Mouse (Mus musculus) cerebellum, adult 18-20 months (tissue): ENCODE measurements at regions not wholly inside any gene's neighbourhood (a gene's known extent, or its start where the extent isn't known, plus 50 kb on each side); places are given as distances from the start of the nearest gene placed in this dataset.

Source experiments
- DNase-seq, 2 experiments: peaks; one replicate each; pipeline ENCODE4 v3.0.0; 2021

DNA sequence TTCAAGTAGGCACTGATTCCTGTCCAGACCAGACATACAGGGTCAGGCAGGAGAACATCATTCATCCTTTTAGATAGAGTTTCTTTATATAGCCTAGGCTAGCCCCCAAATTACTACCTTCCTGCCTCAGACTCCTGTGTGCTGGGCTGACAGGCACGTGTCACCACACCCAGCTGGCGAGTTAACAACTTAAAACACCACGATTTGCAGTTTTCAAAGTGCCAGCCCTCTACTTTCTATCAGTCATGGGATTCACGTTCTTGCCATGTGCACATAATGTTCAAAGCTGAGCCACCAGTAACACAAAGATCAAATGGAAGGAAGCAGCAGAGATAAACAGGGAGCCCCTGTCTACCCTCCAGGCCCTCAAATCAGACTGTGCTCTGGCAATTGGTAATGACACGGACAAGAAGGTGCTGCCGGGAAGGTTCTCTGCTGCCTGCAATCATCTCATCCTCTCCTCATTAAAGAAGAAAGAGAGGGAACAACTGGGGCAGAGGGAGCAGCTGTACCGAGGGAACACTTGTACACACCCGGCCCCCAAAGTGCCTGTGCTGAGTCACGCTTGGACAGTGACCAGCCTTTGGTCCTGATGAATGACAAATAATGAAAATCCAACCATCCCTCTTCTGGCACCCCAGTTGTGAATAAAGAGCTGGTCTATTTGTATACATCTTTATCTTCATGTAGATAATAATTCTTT lies 79.4 kb upstream of the Irf2bp2 start:
- no peak for DNase-seq

DNA sequence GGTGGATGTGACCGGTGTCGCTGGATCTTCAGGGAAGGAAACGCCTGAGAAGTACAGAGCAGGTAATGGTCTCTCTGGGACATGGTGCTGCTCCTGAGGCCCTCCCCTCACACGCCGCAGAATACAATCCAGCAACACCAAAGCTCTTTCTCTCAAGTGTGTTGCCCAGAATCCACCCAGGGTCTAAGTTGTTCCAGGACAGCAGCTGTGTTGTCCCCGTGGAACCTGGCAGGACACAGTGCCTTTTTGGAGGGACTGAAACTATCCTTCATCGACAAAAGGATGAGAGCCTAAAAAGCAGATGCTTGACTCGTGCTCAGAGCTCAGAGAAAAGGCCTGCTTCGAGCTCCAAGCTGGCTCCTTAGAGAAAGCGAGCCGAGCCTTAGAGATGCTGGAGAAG lies 77.8 kb upstream of the Irf2bp2 start:
- DNase-seq: no peak

DNA sequence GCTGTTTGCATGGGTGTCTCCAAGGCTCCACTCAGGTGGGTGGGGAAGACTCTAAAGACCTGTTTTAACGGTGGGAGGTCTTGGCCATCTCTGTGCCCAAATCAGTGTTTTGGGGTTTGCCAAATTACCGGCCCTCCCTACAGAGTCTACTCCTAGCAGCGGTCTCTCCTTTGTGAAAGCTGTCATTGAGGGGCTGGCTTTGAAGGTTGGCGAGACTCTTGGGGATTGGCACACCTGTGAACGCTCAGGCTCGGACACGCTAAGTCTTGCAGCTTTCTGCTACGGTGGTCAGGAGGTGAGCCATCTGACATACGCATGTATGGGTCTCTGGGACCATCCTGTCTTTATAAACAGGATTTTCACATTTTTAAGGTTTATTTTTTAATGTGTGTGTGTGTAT lies 76.1 kb upstream of the Irf2bp2 start:
- no peak for DNase-seq

DNA sequence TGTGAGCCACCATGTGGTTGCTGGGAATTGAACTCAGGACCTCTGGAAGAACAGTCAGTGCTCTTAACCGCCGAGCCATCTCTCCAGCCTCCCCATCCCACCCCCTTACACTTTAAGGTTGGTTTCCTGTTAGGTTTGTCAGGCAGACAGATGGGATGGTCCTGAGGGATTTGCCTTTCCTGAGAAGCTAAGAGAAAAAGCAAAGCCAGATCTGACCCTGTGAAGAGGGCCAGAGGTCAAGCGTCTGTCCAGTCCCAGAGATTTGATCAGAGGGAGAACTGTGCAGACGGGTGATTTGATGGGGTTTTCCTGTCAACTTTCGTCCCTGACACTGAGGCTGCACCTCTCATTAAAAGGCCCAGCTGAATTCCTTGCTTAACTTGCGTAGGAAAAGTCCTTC lies 75.4 kb upstream of the Irf2bp2 start:
- DNase-seq: no peak

DNA sequence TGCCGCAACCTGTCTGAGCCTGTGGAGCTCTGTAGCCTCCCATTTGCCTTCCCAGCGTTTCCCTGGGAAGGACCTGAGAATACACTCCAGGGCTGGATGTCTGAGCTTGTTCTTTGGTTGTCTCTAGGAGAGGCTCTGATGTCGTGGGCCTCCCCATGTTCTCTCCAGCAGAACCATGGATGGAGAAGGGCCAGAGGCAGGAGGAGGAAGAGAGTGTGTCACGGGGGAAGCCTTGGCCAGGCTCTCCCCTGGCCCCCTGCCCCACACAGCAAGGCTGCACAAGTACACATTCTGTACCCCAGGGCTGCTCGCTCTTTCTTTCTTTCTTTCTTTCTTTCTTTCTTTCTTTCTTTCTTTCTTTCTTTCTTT lies 74.9 kb upstream of the Irf2bp2 start:
- no peak for DNase-seq

DNA sequence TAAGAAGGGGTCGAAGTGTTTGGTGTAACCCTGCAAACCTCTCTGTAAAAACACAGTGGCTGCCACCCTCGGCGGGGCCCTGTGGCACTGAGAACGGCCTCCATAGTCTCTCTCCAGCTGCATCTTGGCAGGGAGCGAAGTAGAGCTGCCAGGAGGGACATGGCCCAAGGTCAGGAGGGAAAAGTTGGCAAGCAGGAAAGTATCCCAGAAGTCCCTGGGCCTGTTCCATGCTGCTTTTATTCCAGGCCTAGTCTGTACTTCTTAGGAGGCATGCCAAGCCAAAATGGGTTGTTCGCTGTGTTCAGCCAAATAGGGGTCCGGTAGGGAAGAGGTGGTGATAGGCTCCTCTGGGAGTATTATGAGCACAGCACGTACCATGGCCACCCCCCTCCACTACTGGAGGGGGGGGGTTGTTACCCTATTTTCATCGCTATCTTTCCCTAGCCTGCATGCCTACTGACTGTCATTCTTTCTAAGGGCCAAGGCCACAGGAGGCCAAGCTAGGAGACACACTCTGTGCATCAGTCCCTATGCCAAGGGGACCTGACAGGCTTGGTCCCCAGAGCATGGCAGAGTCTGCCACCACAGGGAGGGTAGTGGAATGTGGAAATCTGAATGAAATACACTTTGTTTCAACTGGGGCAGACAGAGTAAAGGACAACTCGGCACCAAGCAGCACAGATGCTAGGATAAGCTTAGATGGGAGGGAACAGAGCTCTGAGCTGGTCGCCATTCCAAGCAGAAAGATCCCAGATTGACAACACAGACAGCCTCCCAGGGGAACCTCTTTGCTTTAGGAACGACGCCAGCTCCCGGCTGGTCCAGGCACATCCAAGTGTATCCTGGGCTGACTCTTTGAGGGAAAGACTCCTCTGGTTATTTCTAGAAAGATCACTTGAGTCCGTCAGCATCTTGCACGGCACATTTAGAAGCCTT lies 74.2 kb upstream of the Irf2bp2 start:
- peak; percentile 70 to 71 for DNase-seq

DNA sequence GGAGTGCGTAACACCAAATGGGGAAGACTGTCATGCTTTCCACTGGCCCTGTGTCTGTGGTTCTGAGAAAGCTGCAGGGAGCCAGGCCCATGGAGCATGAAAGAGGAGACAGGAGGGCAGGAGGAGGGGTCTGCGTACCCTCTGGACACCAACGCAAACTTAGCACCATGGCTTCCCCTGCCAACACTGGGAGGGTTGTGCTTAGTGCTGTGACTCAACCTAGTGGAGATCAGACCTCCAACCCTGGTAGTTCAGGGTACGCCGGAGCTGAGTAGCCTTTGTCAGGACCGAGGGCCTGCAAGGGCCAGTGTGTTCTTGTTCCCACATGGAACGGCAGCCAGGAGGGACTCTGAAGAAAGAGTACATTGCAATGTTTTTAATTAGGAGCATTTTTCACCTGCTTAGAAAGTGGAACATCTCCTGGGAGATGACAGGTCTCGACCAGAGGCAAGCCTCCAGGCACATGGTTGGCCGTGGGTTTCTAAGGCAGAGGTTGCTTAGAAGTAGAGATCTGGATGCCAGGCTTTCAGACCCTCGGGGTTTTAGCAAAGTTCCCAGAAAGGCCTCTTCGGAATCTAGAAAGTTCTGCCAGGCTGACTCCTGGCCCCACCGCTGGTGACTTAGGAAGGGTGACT lies 73.4 kb upstream of the Irf2bp2 start:
- no peak for DNase-seq

DNA sequence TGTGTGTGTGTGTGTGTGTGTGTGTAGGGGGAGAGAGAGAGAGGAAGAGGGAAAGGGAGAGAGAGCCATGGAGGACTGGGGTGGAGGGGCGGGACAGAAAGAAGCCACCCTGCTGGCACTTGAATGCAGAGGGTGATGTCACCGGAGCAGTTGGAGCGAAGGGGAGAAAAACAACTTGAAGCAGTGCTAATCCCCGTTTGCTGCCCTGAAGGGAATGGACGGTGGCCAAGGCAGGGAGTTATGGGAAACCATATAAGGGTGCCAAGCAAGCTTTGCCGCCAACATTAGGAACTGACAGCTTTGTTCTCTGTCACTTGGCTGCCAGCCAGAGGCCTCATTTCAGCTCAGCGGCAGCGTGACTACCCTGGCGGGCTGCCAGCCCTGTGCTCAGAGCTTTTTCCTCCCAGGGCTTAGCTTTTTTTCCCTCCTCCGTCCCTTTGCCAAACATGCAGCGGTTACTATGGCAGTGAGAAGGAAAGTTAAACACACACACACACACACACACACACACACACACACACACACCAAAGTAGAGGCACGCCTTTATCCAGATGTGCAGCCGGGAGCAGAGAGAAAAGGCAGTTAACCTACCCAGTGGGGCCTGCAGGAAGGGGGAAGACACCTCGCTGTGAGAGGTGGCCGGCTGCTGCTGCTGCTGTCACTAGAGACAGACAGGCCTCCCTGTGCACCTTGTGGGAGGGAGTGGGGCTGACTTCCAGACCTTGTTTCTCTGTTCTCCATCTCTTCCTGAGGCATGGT lies 72.7 kb upstream of the Irf2bp2 start:
- peak; percentile 99 to 100 for DNase-seq

DNA sequence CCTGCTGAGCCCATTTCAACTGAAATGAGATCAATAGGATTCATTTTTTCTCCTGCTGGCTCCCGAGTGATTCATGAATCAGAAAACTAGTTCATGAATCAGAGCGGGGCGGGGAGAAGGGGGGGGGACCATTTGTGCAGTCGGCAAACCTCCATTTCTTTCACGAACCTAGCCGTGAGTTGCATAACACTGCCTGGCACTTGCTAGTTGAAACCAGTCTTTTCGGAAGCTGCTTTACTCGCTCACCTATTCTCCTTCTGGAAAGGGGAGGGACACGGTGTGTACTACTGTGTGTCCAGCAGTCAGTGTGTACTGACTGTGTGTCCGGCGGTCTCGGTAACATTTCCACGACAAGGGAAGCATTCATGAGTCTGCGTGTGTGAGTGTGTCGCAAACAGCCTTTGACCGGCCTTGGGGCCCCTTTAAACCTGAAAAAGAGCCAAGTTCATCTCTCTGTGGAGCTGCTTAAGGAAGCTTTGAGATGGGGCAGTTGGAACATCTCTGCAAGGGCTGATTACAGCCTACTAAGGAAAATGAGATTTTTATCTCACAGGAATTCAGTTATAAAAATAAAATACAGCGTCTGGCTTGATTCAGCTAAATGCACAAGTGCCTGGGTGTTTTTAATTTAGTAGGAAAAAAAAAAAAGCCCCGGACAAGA lies 71.9 kb upstream of the Irf2bp2 start:
- DNase-seq: peak; percentile 77 to 79

DNA sequence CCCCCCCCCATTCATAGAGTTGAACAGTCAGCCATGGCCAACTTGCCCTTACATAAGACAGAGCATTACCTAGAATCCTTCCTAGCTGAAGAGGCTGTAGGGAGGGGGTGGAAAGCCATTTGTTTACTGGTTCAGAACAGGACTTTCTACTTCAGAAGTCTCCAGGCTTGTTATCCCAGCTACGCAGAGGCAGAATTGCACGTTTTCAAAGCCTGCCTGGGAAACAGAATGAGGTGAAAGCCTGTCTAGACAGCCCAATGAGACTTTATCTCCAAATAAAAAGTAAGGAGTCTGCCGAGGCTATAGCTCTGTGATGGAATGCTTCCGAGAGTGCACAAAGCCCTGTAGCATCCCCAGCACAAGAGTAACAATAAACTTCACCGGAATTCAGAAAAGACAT lies 71.1 kb upstream of the Irf2bp2 start:
- no peak for DNase-seq

DNA sequence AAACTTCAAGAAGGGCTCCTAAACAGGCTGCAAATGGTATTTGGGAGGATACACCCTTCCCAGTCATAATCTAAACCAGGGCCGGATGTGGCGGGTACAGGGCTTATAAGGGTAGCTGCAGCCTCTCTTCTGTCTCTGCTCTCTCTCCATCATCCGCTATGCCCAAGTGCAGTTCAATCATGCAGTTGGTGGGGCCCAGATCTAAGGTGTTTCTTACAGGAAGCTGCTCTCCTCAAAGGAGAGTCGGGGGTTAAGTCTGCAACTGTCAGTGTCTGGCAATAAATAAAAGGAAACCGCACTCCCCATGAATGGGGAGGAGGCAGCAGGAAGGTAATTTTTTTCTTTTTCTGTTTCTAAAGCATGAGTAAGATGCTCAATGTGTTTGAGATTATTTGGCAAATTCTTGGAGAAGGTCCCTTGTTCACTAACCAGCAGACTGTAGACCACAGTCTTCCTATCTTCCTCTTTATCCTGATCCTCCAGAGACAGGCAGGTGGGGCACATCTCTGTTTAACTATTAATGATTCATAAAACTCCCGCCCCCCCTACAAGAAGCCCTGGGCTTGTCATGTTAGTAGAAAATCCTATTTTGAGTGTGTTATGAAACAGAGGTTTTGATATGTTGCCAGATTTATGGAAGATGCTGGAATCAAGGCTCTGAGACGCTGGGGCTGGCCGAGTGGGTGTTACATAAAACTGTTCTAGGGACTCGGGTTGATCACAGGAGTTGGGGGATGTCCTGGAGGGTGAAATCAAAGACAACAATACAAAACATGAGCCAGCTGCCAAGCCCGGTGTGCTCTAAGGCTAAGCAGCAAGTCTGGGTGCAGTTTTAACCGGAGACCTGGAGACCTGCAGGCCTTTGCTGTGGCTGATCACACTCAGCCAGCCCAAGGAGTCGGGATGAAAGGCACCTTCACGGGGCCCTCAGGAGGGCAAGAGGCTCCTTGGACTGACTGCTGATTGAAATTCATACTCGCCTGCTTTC lies 69.3 kb upstream of the Irf2bp2 start:
- peak in 1 of 2 experiments; percentile 20 for DNase-seq

DNA sequence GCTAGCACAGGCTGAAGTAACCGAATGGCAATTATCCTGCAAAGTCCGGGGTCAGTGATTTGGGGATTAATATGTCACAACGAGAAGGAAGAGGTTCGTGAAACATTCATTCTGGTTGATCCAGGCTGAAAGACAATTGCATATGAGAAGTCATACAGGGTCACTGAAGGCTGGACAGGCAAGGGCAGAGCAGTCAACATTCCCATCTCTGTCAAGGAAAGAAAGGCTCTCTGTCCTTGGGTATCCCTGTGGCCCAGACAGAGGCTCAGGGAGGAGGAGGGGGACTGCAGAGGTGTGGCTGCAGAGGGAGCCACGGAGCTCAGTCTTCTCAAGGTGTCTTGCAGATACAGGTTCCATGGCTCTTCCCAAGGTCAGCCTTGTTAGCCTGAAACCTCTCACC lies 68.4 kb upstream of the Irf2bp2 start:
- DNase-seq: no peak

DNA sequence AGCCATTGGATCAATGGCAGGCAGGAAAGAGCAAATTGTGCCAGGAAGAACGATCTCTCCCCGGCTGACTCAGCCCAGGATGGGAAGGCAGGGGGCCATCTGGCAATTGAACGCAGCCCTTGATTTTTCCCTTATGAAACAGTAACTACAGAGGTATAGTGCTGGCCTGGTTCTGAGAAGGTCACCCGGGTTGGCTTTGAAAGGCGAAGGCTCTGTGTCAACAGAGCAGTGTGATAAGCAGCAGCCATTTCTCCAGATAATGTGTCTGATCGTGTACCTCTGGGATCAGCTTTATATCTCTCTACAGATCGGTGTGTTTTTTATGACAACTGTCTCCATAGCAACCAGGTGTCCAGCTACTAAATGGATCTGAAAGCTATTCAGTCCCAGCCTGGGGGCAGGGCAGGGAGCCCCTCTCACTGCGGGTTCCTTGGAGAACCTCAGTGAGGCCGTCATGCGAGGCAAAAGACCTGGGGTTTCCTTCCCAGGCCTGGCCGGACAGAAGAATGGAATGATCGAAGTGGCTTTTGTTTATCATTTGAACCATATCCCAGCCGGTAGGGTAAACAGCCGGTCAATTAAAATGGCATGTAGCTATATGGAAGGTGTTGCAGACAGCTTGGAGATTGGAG lies 67.8 kb upstream of the Irf2bp2 start:
- peak; percentile 53 to 55 for DNase-seq

DNA sequence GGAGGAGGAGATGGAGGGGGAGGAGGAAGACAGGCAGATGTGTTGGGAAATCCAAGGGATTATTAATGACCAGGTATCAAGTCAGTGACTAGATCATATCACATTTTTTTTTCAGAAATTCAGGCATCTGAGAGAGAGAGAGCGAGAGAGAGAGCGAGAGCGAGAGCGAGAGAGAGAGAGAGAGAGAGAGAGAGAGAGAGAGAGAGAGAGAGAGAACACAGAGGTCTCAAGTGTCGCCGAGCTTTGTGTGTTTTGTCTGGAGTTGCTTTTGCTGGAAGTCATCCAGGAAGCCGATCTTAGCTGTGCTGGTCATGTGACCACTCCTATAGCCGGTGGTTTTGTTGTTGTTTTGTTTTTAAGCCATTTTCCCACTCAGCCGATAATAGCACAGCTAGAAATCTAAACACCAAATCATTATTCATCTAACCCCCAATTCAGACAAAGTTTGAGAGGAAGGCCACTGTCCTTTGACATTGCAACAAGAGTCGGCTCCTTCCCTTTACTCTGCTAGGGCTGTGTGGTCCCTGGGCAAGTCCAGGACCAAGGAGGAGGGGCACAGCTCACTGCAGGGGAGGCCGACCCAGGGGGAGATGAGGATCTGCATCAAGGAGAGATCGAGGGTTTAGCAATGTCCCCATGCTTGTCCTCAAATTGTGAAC lies 67.0 kb upstream of the Irf2bp2 start:
- DNase-seq: peak in 1 of 2 experiments; percentile 33

DNA sequence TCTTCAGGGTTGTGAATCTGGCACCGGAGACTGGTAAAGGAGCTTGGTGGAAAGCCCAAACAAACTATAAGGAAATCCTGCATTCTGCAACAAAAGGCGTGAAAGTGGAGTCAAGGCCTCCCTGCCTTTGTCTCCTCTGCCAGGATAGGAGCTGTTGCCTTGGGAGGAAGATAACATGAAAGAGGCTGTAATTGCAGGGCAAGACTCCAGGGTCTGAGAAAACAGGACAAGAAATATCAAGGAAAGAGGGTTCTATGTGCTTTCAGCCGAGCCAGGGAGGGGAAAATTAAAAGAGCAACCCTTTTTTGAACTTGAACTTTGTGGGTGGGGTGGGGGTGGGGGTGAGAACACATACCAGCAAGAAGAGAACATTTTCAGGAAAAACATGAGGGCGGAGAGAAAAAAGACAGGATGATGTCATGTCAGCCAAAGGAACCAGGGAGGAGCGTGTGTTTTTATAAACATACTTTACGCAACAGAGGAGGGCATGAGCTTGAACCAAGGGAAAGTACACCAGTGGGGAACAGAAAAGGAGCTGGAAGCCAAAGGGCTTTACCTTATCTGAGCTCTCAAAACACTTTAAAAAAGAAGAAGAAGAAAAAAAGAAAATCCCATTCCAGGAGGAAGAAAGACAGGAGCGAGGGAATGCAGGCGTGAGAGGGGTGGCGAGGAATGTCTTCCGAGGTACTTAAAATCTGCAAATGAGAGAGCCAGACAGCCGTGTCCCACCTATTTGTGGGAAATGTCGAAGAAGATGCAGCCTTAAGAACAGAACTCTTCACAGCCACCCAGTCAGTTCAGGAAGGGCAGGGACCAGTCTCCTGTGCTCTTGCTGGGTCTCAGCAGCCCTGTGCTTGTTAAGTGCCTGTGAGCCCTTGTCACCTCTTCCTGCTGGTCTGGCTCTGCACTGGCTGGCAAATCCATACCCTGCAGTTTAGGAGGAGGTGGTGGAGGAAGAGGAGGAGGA lies 66.2 kb upstream of the Irf2bp2 start:
- DNase-seq: no peak

DNA sequence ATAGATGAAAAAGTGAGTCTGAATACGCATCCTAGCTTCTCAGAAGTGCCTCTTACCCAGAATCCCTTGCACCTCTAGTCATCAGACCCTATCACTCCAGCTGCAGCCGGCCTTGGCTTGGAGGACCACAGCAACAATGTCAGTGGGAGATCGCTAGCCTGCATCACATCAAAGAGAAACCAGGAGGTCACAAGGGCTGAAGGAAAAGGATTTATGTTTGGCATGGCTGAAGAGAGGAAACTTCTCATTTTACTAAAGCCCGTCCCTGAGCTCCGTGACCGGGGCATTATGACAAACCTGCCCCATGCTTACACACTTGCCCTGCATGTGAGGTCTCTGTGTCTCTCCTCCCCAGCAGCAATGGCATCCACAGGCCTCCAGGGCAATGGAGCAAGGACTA lies 63.8 kb upstream of the Irf2bp2 start:
- no peak for DNase-seq

DNA sequence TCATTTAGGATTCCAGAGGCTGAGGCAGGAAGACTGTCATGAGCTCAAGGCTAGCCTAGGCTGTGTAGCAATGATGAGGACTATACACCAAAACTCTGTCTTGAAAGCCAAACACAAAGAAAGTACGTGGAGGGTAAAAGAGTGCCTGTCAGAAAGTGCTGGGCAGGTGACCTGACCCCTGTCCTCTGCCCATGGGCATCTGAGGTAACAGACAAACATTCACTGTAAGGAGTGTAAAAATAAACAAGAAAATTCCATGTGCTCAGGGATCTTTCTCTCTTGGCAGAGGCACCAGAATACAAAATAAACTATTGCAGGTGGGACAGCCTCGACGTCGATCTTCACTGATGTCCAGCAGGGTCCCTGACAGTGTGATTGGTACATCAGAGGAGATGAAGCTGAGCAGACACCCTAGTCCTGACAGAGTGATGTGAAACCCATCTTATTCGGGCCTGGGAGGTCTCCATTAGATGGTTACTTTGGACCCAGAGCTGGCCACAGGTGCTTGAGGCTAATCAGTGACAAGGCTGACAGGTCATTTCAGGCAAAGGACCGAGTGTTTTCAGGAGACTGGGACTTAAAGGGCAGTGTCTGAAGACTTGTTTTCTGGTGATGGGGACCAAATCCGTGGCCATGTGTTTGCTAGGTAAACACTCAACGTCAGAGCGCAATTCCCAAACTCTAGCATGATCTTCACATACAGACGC lies 62.9 kb upstream of the Irf2bp2 start:
- no peak for DNase-seq

DNA sequence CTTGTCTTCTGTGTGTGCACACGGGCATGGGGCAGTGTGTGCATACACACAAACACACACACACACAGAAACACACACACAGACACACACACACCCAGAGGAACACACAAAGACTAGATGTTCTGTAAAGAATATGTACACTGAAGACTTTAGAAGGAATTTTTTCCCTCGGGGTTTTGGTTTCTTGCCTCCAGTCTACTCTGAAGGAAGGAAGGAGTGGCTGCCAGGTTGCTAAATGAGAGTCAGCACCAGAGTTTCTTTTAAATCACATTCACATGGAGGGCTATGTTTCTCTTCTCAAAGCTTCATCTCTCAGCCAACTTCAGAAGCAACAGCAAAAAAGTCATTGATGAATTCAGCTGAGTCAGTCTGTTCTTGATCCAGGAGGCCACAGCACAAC lies 61.8 kb upstream of the Irf2bp2 start:
- no peak for DNase-seq
